Mouse (Mus musculus): ENCODE measurements at regions not wholly inside any gene's neighbourhood (a gene's known extent, or its start where the extent isn't known, plus 50 kb on each side); places are given as distances from the start of the nearest gene placed in this dataset.

DNA sequence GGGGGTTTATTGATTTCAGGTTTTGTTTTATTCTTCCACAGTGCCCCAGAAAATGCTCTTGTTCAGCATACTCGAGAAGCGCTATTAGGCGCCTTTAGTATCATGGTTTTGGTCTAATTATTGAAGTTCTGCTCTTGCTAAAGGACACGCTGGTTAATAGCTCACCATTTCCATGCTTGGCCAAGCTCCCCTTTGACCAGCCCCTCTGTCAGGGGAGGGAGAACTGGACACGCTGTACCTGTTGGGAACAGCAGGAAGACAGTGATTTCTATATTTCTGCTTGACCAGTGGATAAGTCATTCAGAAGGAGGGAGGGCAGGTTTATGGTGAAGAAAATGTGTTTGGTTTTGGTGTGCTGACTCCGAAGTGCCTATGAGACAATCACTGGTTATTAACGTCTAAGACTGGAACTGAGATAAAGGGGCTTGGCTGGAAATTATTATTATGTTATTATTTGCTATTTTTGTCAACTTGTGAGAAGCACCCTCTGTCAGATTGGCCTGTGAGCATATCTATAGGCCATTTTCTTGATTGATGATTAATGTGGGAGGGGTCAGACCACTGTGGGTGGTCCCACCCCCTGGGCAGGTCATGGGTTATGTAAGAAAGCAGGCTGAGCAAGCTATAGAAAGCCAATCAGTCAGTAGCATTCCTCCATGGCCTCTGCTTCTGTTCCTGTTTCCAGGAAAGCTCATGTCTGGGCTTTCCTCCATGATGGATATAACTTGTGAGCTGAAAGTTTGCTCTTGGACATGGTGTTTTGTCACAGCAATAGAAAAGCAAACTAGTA, 51.2 kb upstream of the Tanc2 start:
- no peak for DNase-seq

DNA sequence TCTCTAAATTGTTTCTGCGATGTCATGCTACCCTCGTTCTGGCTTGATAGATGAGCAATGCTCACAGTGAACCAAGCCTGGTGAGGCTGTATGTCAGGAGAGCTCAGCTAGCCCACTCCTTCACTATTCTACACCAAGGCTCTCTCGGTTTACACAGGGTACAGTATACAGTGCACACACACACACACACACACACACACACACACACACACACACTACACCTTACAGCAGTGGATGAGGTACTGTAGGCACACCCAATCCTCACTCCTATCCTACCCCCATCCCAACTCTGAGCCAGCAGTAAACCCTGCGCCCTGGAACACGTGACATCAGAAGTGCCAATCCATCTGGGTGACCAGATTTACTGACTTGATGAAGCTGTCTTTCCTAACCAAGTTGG, 57.2 kb upstream of the Tanc2 start:
- DNase-seq, result no peak

DNA sequence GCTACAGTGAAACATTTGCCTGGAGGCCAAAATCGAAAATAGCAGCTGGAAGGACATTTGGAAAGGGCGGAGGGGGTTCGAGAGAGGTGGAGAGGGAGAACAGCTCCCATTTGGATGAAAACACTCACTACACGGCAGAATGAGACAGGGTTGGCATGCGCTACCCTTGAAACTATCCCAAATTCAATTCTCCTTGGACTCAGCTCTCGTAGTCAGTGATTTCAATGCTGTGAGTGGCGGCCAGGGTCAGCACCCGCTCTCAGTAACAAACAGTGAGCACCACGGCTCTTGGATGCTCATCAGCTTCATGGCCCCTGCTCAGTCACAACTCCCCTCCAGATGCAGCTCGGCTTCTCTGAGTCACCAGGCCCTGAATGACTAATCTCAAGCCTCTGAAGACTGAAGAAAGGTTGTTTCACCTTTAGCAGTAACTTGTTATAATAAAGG, 59.1 kb upstream of the Tanc2 start:
- DNase-seq, result no peak

DNA sequence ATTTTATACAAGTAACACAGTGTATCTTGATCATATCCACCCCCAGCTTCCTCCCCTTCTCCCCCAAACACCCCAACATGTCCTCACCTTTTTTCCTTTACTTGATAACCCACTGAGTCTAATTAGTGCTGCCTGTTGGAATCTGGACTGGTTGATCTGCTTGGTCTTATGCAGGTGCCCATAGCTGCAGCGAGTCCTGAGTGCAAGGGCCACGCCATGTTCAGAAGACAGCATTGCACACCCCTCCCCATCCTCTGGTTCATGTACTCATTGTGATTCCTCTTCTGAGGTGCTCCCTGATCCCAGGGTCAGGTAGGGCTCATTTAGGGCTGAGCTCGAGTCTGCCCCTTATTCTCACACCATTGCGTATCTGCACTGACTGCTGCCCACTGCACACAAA, 63.7 kb upstream of the Tanc2 start:
- DNase-seq, result no peak

DNA sequence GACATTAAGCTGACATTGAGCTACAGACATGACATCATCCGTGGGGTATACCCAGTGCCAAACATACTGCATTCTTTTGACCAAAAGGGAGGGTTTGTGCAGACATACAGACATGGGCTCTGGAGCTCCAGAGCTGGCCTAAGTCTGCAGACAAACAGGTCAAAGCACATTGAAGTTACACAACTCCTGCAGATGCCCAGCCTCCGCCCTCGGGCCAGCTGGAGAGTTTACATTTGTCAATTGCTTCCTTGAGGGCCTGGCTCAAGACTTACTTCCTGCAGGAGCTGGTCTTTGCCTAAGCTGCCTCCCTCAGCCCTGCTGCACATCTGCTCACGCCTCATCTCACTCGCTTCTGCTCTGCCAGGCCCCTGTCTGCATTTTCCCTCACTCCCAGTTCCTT, 64.2 kb upstream of the Tanc2 start:
- DNase-seq, result no peak

DNA sequence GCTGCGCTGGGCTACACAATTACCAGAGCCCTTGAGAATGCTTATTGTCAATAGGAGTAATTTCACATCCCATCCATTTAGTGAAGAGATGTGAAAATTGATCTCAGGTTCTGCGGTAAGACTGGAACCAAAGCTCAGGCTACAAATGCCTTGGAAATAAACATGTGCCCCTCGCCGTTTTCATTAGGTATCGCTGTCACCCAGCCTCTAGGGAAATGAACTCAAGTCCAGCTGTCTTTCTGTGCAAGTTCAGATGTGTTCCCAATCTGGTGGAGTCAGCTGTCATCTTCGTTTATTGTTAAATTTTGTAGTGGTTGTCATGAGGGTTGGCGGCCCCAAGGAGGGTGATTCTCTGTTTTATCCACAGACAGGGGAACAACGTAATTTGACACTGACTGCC, 65.4 kb upstream of the Tanc2 start:
- DNase-seq, result no peak

DNA sequence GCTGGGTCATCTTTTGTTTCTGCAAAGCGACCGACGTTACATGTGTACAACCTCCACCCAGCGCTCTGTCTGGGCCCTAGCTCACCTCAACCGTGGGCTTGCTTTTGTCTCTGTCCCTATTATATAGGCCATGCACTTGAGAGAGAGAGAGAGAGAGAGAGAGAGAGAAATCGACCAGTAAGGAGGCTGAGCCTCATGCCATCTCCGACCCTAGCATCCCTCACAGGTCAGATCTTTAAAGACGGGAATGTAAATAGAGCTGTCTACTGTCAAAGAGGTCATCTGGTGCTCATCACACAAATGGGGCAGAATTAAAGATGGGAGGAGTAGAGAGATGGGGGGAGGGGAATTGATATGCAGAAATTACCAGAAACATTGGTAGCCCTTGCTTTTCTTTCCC, 66.0 kb upstream of the Tanc2 start:
- no peak for DNase-seq

DNA sequence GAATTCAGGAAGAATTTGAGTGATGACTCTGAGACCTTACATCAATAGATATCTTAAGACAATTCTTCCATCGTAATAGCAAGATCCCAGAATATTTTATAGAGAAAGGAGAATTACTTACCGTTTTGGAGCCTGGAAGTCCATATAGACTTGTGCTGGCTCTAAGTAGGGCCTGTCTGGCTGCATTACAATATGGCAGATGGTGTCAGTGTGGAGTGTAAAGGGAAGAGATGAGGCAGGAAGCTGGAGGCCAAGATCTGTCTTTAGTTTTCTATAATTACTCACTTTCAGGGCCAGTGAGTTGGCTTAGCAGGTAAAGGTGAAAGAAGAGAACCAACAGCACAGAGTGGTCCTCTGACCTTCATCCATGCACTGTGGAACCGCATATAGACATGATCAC, 63.9 kb upstream of the March10 start:
- peak; percentile 66 to 78 for DNase-seq

DNA sequence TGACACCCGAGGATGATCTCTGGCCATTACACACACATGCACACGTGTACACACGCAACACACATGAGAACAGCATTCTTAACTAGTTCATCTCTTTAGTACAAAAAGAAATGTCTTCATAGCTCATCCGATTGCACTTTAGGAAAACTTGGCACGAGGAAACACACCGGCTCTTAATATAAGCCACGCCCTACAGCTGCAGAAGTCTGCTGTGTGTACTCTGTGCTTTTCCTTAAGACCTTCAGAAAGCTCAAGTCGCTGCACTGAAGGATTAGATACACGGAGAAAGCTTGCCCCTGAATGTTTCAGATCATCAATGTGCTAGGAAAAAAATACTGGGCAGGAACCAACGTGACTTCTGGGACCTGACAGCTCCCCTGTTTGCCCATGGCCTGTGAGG, 56.7 kb upstream of the March10 start:
- no peak for DNase-seq

DNA sequence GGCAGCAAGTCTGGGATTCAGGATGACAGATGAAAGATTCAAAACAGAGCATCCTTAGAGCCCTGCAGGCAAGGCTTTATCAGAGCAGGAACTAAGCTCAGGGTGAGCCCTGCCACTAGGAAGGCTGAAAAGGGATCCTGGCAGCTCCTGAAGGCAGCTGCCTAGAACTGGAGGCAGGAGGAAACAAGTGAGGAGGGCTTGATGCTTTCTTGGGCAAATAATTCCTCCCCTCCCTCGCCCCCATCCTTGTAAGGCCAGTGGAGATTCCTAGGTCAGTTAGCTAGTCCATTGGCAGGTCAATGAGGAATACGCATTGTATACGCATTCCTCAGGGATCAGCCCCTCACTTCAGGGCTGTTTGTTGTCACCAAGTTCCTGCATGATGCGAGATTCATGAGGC, 54.1 kb upstream of the March10 start:
- DNase-seq, result no peak

DNA sequence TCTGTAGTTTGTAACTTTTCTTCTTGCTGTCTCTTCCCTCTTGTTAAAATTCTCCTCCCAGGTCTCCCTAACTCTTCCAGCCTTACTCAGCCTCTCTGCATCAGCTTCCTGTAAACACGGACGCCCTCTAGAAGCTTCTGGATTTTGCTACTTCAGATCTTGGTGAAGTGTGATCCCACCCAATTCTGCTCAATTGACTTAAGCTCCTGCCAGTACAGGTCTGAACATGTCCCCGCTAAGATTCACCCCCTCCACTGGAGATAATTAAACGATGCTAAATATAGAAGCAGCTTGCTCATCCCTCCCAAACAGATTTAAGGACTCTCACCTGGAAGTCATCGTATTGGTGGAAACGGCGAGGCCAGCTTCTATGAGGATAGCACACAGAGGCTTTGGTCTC, 53.5 kb upstream of the March10 start:
- no peak for DNase-seq

DNA sequence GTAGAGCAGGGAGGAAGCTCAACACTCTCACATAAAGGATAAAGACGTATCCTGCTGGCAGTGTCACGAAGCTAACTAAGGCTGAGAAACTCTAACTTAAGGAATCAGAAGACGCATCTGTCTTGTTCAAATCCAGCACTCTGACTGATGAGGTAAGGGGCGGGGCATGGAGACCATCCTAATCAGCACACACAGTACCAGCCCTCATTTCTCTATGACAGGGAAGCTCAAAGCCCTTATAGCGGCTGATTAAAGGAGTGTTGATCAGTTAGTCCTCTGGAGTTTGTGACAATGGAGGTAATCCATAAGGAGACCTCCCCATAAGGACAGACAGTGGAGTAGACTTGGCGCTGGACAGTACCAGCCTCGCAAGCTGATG, 52.1 kb upstream of the March10 start:
- no peak for DNase-seq

DNA sequence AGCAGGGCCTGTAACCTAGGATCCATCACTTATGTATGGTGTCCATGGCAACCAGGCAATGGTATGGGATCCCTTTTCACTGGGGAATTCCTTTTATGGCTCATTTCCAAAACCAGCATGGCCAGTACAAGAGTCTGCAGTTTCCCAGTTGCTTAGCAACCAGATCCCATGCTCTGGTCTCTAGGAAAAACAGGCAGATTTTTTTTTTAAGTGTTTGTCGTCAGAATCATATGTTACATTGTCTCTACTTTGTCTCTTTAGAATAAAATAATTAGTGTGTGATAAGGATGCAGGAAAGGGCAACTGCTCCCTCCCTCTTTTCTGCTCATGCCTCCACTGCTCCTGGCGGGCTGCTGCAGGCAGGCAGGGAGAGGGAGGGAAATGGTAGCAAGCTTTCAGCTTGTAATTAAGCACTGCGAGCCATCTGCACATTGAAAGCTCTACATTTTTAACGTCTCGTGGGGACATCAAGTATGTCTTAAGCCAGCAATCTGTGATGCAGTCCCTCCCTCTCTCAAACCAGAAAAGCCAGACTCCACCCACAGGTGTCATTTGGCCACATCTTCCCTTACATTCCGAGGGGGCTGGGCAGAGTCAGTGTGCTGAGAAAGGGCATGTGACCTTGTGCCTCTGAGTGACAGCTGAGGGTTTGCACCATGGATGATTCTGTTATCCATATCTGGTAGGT, 51.6 kb upstream of the March10 start:
- no peak for DNase-seq

DNA sequence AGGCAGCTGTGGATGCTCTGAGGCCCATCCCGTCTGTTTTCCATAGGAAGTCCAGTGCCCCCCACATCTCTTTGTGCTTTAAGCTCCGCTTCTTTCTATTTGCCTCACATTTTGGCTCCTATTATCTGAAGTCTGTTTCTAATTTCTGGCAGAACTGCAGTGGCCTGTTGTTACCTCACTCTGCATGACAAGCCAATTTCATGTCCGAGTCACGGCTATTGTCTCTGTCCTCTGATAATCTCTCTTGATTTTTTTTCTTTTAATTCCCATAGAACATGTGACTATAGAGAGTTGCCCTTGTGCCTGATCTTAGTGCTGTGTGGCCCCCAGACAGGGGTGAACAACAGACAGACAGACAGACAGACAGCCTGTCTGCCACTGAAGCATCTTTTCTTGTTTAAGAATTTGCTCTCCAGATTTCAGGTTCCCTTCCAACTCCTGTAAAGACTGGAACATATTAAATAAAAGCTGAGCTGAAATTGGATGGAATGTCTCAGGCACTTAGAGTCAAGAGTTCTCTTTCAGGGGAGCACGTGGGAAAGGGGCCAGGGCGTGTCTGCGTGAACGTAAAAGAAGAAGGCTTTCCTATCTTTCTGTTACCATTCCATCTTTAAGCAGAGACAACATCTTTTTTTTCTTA, 50.9 kb upstream of the March10 start:
- no peak for DNase-seq

Measured in cerebellum, postnatal 36 days (tissue).